Mouse (Mus musculus): ENCODE measurements around the gene 9430097D07Rik. TPM values are rescaled to one million over a fixed set of nuclear protein-coding genes. Genes with fewer than 3 reads are reported as not detected.

The 9430097D07Rik gene
- polyA plus RNA-seq, 2 experiments: 0.06 TPM; not detected in 1

DNA sequence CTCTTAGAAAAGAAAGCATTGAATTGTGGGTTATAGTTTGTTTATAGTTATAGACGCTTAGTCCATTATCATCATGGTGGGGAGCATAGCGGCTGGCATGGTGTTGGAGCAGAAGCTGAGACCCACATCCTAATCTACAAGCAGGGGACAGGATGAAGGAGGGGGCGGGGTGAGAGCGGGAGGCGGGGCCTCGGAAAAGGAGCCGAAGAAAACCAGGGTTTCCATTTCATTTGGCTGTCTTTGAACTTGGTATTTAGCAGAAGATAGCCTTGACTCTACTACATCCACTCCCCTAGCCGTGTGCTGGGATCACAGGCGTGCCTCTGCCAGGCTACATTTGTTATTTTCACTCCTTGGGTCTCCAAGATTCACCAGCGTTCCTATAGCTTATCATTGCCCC is 29.1 kb upstream of the 9430097D07Rik start:
- H3K4me2 ChIP-seq (ENCODE audit: low read depth): peak overlapping the region; percentile 19; the same call in 1 of the 2 replicates
- no peaks in the 10 kb centered on the region for H3K9me3 ChIP-seq (ENCODE audit: control insufficient read depth, low read length)
- peaks cover 18 to 30% of the 10 kb centered on the region in 2 experiments for H3K4me1 ChIP-seq (replicated peaks; ENCODE audit: control insufficient read depth in 2 of 2, insufficient read depth in 2 of 2, low read length in 1 of 2)
- no peak overlapping the region for H3K27ac ChIP-seq
- no peak for ATAC-seq (ENCODE audit: insufficient read depth)
- H3K9ac ChIP-seq (replicated peaks): no peak overlapping the region
- H3K27me3 ChIP-seq (ENCODE audit: control insufficient read depth, insufficient read depth, low read length): no peaks in the 10 kb centered on the region
- no peak for DNase-seq (ENCODE audit: low read depth in 3 of 3, low spot score in 3 of 3)
- H3K36me3 ChIP-seq (replicated peaks; ENCODE audit: control insufficient read depth, insufficient read depth, low read depth): no peaks in the 10 kb centered on the region
- 35% methylated on average over 10 of the region's 10 CpGs for WGBS (ENCODE audit: insufficient replicate concordance)
- peak overlapping the region in 1 of 2 experiments; percentile 40; a peak in 2 of 4 replicates for H3K4me3 ChIP-seq (ENCODE audit: insufficient read depth in 1 of 2, low read depth in 2 of 2, low read length in 2 of 2)
- TF ChIP-seq EP300 (IDR thresholded peaks at IDR 0.05; ENCODE audit: low read depth): no peak
- no peak for TF ChIP-seq CTCF (IDR thresholded peaks at IDR 0.05; ENCODE audit: low read depth)

DNA sequence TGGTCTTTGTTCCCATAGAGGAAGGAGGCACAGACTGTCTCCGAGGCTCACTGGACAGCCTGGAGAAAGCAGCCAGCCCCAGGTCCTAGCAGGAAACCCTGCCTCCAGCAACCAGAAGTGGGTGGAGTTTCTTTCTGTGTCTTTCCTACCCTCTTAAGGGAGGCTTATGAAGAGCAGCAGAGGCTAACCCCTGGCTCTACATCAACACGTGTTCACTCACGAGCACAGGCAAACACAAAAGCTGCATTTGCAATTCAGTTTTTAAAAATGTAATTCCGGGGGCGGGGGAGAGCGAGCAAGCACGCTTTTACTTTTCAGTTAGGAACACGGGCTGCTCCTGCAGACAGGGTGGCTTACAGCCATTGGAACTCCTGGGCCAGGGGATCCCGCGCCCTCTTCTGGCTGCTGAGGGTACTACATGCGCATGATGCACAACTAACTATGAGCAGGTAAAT is 27.1 kb upstream of the 9430097D07Rik start:
- 0% methylated on average over 11 of the region's 11 CpGs for WGBS (ENCODE audit: insufficient replicate concordance)
- Histone ChIP-seq H3K4me3 (ENCODE audit: insufficient read depth in 1 of 2, low read depth in 2 of 2, low read length in 2 of 2) (peak overlapping the region; percentile 50 to 63), H3K27me3 (ENCODE audit: control insufficient read depth, insufficient read depth, low read length) (no peaks in the 10 kb centered on the region), H3K36me3 (replicated peaks; ENCODE audit: control insufficient read depth, insufficient read depth, low read depth) (no peaks in the 10 kb centered on the region), H3K9me3 (ENCODE audit: control insufficient read depth, low read length) (no peaks in the 10 kb centered on the region), H3K9ac (replicated peaks) (peak overlapping the region; percentile 40), H3K4me2 (ENCODE audit: low read depth) (peak overlapping the region; percentile 72), H3K4me1 (replicated peaks; ENCODE audit: control insufficient read depth in 2 of 2, insufficient read depth in 2 of 2, low read length in 1 of 2) (peaks cover 11 to 17% of the 10 kb centered on the region in 2 experiments), H3K27ac (no peak overlapping the region)
- peak; percentile 52 for ATAC-seq (ENCODE audit: insufficient read depth)
- peak in 1 of 3 experiments; percentile 70 for DNase-seq (ENCODE audit: low read depth in 3 of 3, low spot score in 3 of 3)
- TF ChIP-seq EP300 (IDR thresholded peaks at IDR 0.05; ENCODE audit: low read depth): no peak
- peak; percentile 96 for TF ChIP-seq CTCF (IDR thresholded peaks at IDR 0.05; ENCODE audit: low read depth)

DNA sequence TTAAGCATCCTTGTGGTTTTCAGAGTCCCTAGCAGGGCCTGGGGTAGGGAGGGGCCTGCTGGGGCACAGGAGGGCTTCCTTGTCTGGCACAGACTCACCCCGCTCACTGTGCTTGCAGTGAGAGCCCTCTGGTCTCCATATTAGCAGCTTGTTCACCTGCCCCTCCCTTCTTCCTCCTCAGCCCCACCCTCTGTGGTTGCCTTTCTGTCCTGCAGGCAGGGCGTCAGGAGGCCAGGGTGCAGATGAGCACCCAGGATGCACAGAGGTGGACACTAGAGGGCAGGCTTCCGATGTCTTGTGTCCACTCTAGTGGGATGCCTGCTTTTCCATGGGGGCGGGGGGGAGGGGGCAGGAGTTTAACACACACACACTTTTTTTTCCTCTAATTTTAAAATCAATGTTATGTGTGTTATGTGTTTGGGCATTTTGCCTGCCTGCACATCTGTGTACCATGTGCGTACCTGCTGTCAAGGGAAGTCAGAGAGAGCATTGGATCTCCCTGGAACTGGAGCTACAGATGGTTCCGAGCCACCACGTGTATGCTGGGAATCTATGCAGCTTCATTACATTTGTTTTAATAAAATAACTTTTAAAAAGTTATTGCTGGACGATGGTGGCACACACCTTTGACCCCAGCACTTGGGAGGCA is 26.1 kb upstream of the 9430097D07Rik start:
- WGBS (ENCODE audit: insufficient replicate concordance): 30% methylated on average over 8 of the region's 8 CpGs
- DNase-seq (ENCODE audit: low read depth in 3 of 3, low spot score in 3 of 3) (peak; percentile 70 to 75 (median 74)), ATAC-seq (ENCODE audit: insufficient read depth) (peak; percentile 77)
- TF ChIP-seq EP300 (IDR thresholded peaks at IDR 0.05; ENCODE audit: low read depth): no peak
- peak; percentile 83 for TF ChIP-seq CTCF (IDR thresholded peaks at IDR 0.05; ENCODE audit: low read depth)
- Histone ChIP-seq H3K4me2 (ENCODE audit: low read depth) (peak overlapping the region; percentile 72), H3K4me3 (ENCODE audit: insufficient read depth in 1 of 2, low read depth in 2 of 2, low read length in 2 of 2) (no peak overlapping the region), H3K36me3 (replicated peaks; ENCODE audit: control insufficient read depth, insufficient read depth, low read depth) (no peaks in the 10 kb centered on the region), H3K27ac (no peak overlapping the region), H3K9me3 (ENCODE audit: control insufficient read depth, low read length) (no peaks in the 10 kb centered on the region), H3K27me3 (ENCODE audit: control insufficient read depth, insufficient read depth, low read length) (no peaks in the 10 kb centered on the region), H3K9ac (replicated peaks) (no peak overlapping the region), H3K4me1 (replicated peaks; ENCODE audit: control insufficient read depth in 2 of 2, insufficient read depth in 2 of 2, low read length in 1 of 2) (peaks cover 10 to 16% of the 10 kb centered on the region in 2 experiments)

DNA sequence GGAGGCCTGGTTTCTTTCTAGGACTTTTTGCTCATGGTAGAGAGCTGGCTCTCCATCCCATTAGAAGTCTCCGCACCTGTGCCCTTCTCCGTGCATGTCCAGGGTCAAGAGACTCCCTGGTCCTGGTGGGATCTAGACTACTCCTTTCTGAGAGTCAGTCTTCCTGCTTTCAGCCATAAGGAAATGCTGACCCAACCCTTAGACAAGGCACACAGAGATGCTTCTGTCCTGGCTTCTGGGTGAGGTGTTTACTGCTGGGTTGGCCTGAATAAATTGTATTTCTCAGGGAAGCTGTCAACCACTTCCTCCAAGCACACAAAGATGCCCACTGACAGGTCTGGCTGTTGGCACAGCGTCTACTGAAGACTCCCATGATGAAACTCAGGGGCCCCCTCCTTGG is 23.9 kb upstream of the 9430097D07Rik start, which contains the start of gene St6galnac6:
St6galnac6 (plus strand) TSS at position 301 of the 400 bp plus-strand sequence.
- Histone ChIP-seq H3K27ac (no peak within 1 kb of the TSS), H3K27me3 (ENCODE audit: control insufficient read depth, insufficient read depth, low read length) (no peaks in the 10 kb centered on the region)

DNA sequence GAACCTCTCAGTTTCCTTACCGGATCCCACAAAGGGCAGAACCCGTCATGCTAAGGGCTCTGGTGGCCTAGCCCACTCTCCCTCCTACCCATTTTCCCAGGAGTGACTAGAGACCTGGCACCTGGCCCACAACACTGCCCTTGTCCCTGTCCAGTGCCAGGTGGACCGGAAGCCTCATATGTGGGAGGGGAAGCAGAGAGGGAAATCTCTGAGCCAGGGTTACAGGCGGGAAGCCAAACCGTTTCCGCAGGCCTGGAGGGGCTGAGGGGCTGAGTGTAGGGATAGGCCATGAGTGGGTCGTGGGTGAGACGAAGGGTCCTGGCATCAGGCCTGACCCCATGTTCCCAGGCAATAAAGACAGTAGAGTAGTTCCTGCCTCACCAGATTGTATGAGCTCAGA is 23.0 kb upstream of the 9430097D07Rik start:
- no peak overlapping the region for H3K27ac ChIP-seq
- H3K36me3 ChIP-seq (replicated peaks; ENCODE audit: control insufficient read depth, insufficient read depth, low read depth): no peaks in the 10 kb centered on the region
- DNase-seq (ENCODE audit: low read depth in 3 of 3, low spot score in 3 of 3) (no peak), ATAC-seq (ENCODE audit: insufficient read depth) (no peak)
- 74% methylated on average over 8 of the region's 8 CpGs for WGBS (ENCODE audit: insufficient replicate concordance)
- TF ChIP-seq CTCF (IDR thresholded peaks at IDR 0.05; ENCODE audit: low read depth): no peak
- no peak for TF ChIP-seq EP300 (IDR thresholded peaks at IDR 0.05; ENCODE audit: low read depth)
- no peak overlapping the region for H3K4me3 ChIP-seq (ENCODE audit: insufficient read depth in 1 of 2, low read depth in 2 of 2, low read length in 2 of 2)
- no peak overlapping the region for H3K9ac ChIP-seq (replicated peaks)
- H3K4me2 ChIP-seq (ENCODE audit: low read depth): no peak overlapping the region
- no peaks in the 10 kb centered on the region for H3K9me3 ChIP-seq (ENCODE audit: control insufficient read depth, low read length)
- H3K4me1 ChIP-seq (replicated peaks; ENCODE audit: control insufficient read depth in 2 of 2, insufficient read depth in 2 of 2, low read length in 1 of 2): peaks cover 8 to 13% of the 10 kb centered on the region in 2 experiments
- H3K27me3 ChIP-seq (ENCODE audit: control insufficient read depth, insufficient read depth, low read length): no peaks in the 10 kb centered on the region

More for the DNA sequence above, 23.9 kb upstream of the 9430097D07Rik start, which contains the start of gene St6galnac6:
- H3K36me3 ChIP-seq (replicated peaks; ENCODE audit: control insufficient read depth, insufficient read depth, low read depth): no peaks in the 10 kb centered on the region
- TF ChIP-seq CTCF (IDR thresholded peaks at IDR 0.05; ENCODE audit: low read depth) (no peak), EP300 (IDR thresholded peaks at IDR 0.05; ENCODE audit: low read depth) (no peak)
- no peak for DNase-seq (ENCODE audit: low read depth in 3 of 3, low spot score in 3 of 3)
- H3K9me3 ChIP-seq (ENCODE audit: control insufficient read depth, low read length): no peaks in the 10 kb centered on the region
- H3K4me2 ChIP-seq (ENCODE audit: low read depth): no peak within 1 kb of the TSS
- no peak within 1 kb of the TSS for H3K9ac ChIP-seq (replicated peaks)
- no peak within 1 kb of the TSS for H3K4me3 ChIP-seq (ENCODE audit: insufficient read depth in 1 of 2, low read depth in 2 of 2, low read length in 2 of 2)
- no peak for ATAC-seq (ENCODE audit: insufficient read depth)
- 78% methylated on average over 3 of the region's 3 CpGs for WGBS (ENCODE audit: insufficient replicate concordance)
- peaks cover 8 to 13% of the 10 kb centered on the region in 2 experiments for H3K4me1 ChIP-seq (replicated peaks; ENCODE audit: control insufficient read depth in 2 of 2, insufficient read depth in 2 of 2, low read length in 1 of 2)

All from liver, embryonic 14.5 days (tissue).